Mouse (Mus musculus): ENCODE data around the gene Tas2r134. TPM values are rescaled to one million over a fixed set of nuclear protein-coding genes. Genes with fewer than 3 reads are reported as not detected.

Tas2r134 gene
- polyA plus RNA-seq, 1 experiment, result not detected

DNA sequence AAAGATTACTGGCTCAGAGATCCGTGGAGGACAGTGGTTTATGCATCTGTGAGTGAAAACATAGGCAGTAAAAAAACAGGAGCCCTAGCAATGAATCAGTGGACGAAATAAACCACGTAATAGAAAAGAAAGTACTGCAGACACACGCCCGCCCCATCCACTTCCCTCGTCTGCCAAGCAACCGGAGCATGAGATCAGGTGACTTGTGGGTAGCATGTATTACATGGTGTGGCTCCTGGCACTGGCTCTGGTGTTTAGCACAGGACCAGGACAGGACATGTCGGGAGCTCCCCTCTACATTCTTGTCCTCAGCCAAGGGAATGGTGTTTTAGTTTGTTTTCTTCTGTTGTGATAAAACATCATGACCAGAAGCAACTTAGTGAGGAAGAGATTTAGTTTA, 26.4 kb upstream of the Tas2r134 start:
- Histone ChIP-seq H3K4me1 (no peaks in the 10 kb centered on the region), H3K27me3 (replicated peaks) (no peaks in the 10 kb centered on the region), H3K4me3 (replicated peaks) (no peak overlapping the region), H3K36me3 (replicated peaks; ENCODE audit: low read length) (no peaks in the 10 kb centered on the region), H3K9me3 (no peaks in the 10 kb centered on the region)
- no peak for TF ChIP-seq FLI1 (IDR thresholded peaks at IDR 0.05; ENCODE audit: low read length)
- TF ChIP-seq GATA1 (IDR thresholded peaks at IDR 0.05; ENCODE audit: borderline replicate concordance, low read length), result no peak

GRCm38 (mm10) chr2:51610305-51610704, 17.0 kb upstream of the Tas2r134 start:
- H3K36me3 ChIP-seq (replicated peaks; ENCODE audit: low read length), result no peaks in the 10 kb centered on the region

GRCm38 (mm10) chr2:51610897-51611296, 16.4 kb upstream of the Tas2r134 start:
- TF ChIP-seq GATA1 (IDR thresholded peaks at IDR 0.05; ENCODE audit: borderline replicate concordance, low read length), result no peak
- TF ChIP-seq FLI1 (IDR thresholded peaks at IDR 0.05; ENCODE audit: low read length), result no peak
- no peak overlapping the region for H3K4me3 ChIP-seq (replicated peaks)
- no peaks in the 10 kb centered on the region for H3K36me3 ChIP-seq (replicated peaks; ENCODE audit: low read length)
- H3K9me3 ChIP-seq, result no peaks in the 10 kb centered on the region
- no peaks in the 10 kb centered on the region for H3K27me3 ChIP-seq (replicated peaks)
- no peaks in the 10 kb centered on the region for H3K4me1 ChIP-seq

More at GRCm38 (mm10) chr2:51610305-51610704, 17.0 kb upstream of the Tas2r134 start:
- no peak overlapping the region for H3K4me3 ChIP-seq (replicated peaks)
- no peak for TF ChIP-seq FLI1 (IDR thresholded peaks at IDR 0.05; ENCODE audit: low read length)
- no peak for TF ChIP-seq GATA1 (IDR thresholded peaks at IDR 0.05; ENCODE audit: borderline replicate concordance, low read length)
- no peaks in the 10 kb centered on the region for H3K27me3 ChIP-seq (replicated peaks)
- H3K4me1 ChIP-seq, result no peaks in the 10 kb centered on the region
- no peaks in the 10 kb centered on the region for H3K9me3 ChIP-seq

DNA sequence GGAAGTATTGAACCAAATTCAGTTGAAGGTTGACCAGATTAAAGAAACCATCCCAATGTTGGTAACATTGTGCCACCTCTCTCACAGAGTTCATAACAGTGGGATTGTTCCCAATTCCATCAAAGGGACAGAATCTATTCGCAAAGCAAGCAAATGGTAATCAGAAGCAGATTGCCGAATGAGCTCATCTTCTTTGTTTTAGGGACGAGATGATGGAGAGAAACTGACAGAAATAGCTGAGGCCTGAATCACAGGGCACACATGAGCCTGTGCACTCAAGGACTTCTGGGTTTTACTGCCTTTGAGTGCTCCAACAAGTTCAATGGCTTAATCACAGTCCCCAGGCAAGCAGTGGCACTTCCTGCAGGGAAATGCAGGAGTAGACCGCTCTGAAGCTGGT, 13.6 kb upstream of the Tas2r134 start:
- no peaks in the 10 kb centered on the region for H3K4me1 ChIP-seq
- TF ChIP-seq FLI1 (IDR thresholded peaks at IDR 0.05; ENCODE audit: low read length) (no peak), GATA1 (IDR thresholded peaks at IDR 0.05; ENCODE audit: borderline replicate concordance, low read length) (no peak)
- H3K4me3 ChIP-seq (replicated peaks), result no peak overlapping the region
- H3K27me3 ChIP-seq (replicated peaks), result no peaks in the 10 kb centered on the region
- H3K9me3 ChIP-seq, result no peaks in the 10 kb centered on the region
- no peaks in the 10 kb centered on the region for H3K36me3 ChIP-seq (replicated peaks; ENCODE audit: low read length)

DNA sequence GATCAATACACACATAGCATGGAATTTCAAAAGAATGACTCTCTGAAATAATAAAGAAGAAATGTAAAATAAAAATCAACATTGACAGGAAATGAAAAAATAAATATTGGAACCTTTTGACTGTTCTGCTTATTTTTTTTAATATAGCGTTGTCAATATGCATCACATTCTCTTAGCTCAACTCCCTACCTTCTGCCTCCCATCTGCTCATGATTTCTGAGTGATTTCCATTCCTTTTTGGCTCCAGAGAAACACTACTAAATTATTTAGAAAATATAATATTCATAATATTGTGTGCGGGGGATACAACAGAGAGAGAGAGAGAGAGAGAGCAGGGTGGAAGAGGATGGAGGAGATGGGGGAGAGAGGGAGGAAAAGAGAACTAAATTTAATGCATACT, 5.4 kb upstream of the Tas2r134 start:
- no peaks in the 10 kb centered on the region for H3K36me3 ChIP-seq (replicated peaks; ENCODE audit: low read length)
- H3K27me3 ChIP-seq (replicated peaks), result no peaks in the 10 kb centered on the region
- H3K9me3 ChIP-seq, result no peaks in the 10 kb centered on the region
- no peak overlapping the region for H3K4me3 ChIP-seq (replicated peaks)
- no peaks in the 10 kb centered on the region for H3K4me1 ChIP-seq
- TF ChIP-seq GATA1 (IDR thresholded peaks at IDR 0.05; ENCODE audit: borderline replicate concordance, low read length) (no peak), FLI1 (IDR thresholded peaks at IDR 0.05; ENCODE audit: low read length) (no peak)

GRCm38 (mm10) chr2:51626007-51626406, 1.3 kb upstream of the Tas2r134 start:
- H3K4me1 ChIP-seq, result no peaks in the 10 kb centered on the region
- no peaks in the 10 kb centered on the region for H3K36me3 ChIP-seq (replicated peaks; ENCODE audit: low read length)
- no peaks in the 10 kb centered on the region; the same call in 1 of the 2 replicates for H3K9me3 ChIP-seq
- H3K27me3 ChIP-seq (replicated peaks), result no peaks in the 10 kb centered on the region
- TF ChIP-seq GATA1 (IDR thresholded peaks at IDR 0.05; ENCODE audit: borderline replicate concordance, low read length), result no peak
- no peak for TF ChIP-seq FLI1 (IDR thresholded peaks at IDR 0.05; ENCODE audit: low read length)
- H3K4me3 ChIP-seq (replicated peaks), result no peak overlapping the region

- no peak overlapping the region for H3K4me3 ChIP-seq (replicated peaks)
- TF ChIP-seq GATA1 (IDR thresholded peaks at IDR 0.05; ENCODE audit: borderline replicate concordance, low read length) (no peak), FLI1 (IDR thresholded peaks at IDR 0.05; ENCODE audit: low read length) (no peak)
- H3K4me1 ChIP-seq, result no peaks in the 10 kb centered on the region
- H3K27me3 ChIP-seq (replicated peaks), result no peaks in the 10 kb centered on the region
- no peaks in the 10 kb centered on the region for H3K36me3 ChIP-seq (replicated peaks; ENCODE audit: low read length)
- H3K9me3 ChIP-seq, result no peaks in the 10 kb centered on the region; the same call in 1 of the 2 replicates
Observed at GRCm38 (mm10) chr2:51631428-51631827, 4.1 kb downstream of the Tas2r134 start.

GRCm38 (mm10) chr2:51637681-51638080, 10.4 kb downstream of the Tas2r134 start:
- TF ChIP-seq GATA1 (IDR thresholded peaks at IDR 0.05; ENCODE audit: borderline replicate concordance, low read length) (no peak), FLI1 (IDR thresholded peaks at IDR 0.05; ENCODE audit: low read length) (no peak)
- no peak overlapping the region for H3K4me3 ChIP-seq (replicated peaks)
- no peaks in the 10 kb centered on the region for H3K4me1 ChIP-seq
- no peaks in the 10 kb centered on the region for H3K36me3 ChIP-seq (replicated peaks; ENCODE audit: low read length)
- no peaks in the 10 kb centered on the region for H3K9me3 ChIP-seq
- no peaks in the 10 kb centered on the region for H3K27me3 ChIP-seq (replicated peaks)

DNA sequence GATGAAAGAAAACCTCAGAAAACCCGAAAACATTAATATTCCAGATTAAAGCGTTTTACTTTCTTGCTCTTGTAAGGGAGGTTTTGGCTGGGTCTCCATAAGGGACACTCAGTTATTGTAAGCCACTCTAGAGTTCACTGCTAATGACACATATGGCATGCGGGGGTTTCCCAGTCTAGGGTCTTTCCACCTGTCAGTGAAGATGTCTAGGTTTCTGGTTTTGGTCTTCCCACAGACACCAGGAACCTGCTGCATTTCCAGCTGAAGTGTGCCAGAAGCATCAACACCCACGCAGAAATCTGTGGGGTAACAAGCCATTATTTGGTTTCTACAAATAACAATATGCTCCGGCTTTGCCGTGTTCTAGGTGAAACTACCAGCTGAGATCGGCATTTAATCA, 14.3 kb downstream of the Tas2r134 start:
- Histone ChIP-seq H3K9me3 (no peaks in the 10 kb centered on the region), H3K27me3 (replicated peaks) (no peaks in the 10 kb centered on the region), H3K4me1 (no peaks in the 10 kb centered on the region), H3K36me3 (replicated peaks; ENCODE audit: low read length) (no peaks in the 10 kb centered on the region), H3K4me3 (replicated peaks) (no peak overlapping the region)
- no peak for TF ChIP-seq GATA1 (IDR thresholded peaks at IDR 0.05; ENCODE audit: borderline replicate concordance, low read length)
- no peak for TF ChIP-seq FLI1 (IDR thresholded peaks at IDR 0.05; ENCODE audit: low read length)

GRCm38 (mm10) chr2:51643244-51644139, 16.2 kb downstream of the Tas2r134 start:
- no peak overlapping the region for H3K4me3 ChIP-seq (replicated peaks)
- no peaks in the 10 kb centered on the region for H3K9me3 ChIP-seq
- H3K36me3 ChIP-seq (replicated peaks; ENCODE audit: low read length), result no peaks in the 10 kb centered on the region
- H3K27me3 ChIP-seq (replicated peaks), result no peaks in the 10 kb centered on the region
- no peak for TF ChIP-seq GATA1 (IDR thresholded peaks at IDR 0.05; ENCODE audit: borderline replicate concordance, low read length)
- TF ChIP-seq FLI1 (IDR thresholded peaks at IDR 0.05; ENCODE audit: low read length), result no peak
- no peaks in the 10 kb centered on the region for H3K4me1 ChIP-seq
